Mouse (Mus musculus) cerebellum, adult (tissue): ENCODE measurements at regions not wholly inside any gene's neighbourhood (a gene's known extent, or its start where the extent isn't known, plus 50 kb on each side); places are given as distances from the start of the nearest gene placed in this dataset.

ENCODE experiments used
- ATAC-seq: cut with Nextera tagmentation; 2 replicates; pipeline ENCODE4 v1.9.2; 2017; ENCODE audit warnings: mild to moderate bottlenecking, moderate library complexity, mixed read lengths; ENCODE audit not compliant: insufficient number of reproducible peaks, low FRiP score, low TSS enrichment

DNA sequence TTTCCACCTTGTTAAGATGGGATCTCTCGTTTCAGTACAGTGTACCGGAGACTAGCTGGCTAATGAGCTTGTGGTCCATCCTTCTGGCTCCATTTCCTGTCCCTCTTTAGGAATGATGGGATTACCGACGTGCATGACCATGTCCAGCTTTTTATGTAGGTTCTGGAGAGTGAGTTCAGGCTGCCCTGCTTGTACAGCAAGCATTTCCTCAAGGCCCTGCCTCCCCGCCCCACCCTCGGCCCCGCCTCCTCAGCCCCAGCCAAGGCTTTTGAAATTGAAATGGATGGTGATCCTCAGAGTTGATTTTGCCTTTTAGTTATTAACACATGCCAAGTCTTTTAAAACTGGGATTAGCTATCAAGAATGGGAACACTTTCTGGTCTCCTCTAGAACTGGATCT lies 190.8 kb downstream of the Otor start:
- ATAC-seq = 0 out of 2 replicates have a peak, but pooled peaks have one; percentile 31

DNA sequence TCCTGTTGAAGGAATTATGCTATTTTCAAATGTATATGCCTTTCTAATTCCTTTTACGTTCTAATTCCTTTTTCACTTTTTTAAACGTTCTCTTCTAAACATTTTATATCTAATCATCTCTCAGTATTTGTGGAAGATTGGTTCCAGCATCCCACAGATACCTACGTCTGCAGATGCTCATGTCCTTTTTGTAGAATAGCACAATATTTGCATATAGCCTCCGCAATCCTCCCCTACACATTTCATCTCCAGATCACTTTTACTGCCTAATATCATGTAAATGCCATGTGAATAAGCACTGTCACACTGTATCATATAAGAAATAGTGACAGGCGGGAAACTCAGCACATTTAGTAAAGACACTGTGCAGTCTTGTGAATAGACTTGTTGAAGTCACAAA lies 192.6 kb downstream of the Otor start:
- no peak for ATAC-seq

DNA sequence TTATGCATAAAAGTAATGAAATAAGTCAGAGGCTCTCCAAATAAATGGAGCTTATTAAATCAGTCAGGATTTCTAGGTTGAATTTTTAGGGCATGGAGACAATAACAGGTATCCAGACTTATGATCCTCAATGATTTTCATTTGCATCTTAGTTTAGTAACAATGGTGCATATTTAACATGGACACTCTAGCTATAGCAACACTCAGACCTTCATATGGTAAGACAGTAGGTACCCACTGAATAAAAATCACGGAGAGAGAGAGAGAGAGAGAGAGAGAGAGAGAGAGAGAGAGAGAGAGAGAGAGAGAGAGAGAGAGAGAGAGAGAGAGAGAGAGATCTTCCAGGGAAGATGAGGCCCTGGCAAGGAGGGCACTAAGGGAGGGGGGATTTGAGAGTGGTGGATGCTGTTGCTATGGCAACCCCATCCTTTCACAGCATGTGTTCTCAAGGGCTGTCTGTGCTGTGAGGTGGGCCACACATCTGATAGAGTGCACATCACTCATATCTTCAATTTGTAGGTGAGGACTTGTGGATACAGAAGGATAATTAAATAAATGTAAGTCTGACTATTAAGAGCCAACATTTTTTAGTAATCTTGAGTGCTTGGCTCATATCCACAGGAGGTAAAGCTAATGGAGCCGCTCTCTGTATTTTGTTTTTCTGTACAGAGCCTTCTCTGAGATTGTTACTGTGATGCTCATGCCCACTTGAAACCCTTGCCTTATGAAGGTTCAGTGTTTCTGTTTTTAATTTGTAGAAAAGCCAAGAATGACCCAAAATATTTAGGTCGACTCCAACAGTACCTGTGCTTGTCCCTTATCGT lies 227.7 kb downstream of the Otor start:
- ATAC-seq = no peak

DNA sequence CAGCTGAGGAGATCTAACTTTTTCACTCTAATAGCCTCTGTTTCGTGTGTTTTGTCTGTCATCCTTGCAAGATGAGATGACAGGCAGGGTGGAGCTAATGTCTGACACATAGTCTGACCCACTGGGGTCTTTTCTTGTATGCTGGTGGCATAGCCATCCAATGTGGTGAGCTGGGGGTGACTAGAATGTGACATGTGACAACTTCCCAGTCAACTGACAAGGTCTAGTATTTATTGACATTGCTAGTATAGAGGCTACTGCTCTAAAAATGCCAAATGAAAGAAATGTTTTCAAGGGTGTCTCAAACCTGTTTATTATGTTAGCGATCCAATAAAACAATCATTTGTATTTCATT lies 228.3 kb downstream of the Otor start:
- no peak for ATAC-seq

GRCm38 (mm10) chr2:143325486-143325885 lies 220.5 kb upstream of the Pcsk2 start:
- no peak for ATAC-seq

GRCm38 (mm10) chr2:143332071-143332470 lies 213.9 kb upstream of the Pcsk2 start:
- ATAC-seq = no peak

DNA sequence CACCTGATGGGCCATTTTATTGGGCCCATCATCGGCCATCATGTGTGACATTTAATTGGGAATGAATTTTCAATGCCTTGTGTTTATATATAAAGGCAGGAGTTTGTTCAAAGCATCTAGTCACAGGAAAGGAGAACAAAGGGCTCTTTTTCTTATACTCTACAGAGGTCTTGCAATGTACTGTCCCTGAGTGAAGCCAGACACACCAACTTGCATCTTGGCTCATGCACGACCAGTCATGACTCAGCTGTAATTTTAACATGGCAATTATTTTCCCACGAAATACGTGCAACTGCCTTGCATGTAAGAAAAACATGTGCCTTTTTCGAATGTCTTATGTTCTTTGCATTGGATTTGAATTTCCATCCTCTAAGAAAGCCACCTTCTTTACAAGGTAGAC lies 205.6 kb upstream of the Pcsk2 start:
- ATAC-seq = no peak

DNA sequence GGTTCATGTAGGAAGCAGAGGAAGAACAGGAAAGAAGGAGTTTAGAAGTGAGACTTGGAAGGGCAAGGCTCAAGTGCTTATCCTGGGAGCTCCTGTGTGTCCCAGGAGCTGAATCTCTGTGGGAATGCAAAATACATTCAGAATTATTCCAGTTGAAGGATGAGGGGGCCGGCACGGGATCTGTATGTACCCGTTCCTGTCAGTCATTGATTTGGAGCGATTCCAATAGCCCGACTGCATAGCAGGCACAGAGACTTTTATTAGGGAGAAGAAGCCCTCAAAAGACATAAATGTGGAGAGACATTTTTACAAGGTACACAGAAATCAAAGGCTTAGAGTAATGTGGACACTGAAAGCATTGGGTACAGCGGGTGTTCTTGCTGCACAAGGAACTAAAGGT lies 181.8 kb upstream of the Pcsk2 start:
- ATAC-seq = no peak

GRCm38 (mm10) chr2:143365976-143366375 lies 180.0 kb upstream of the Pcsk2 start:
- no peak for ATAC-seq
